Mouse (Mus musculus) urinary bladder, postnatal 25 days (tissue): ENCODE results near the gene Elavl1.
A peak's percentile ranks its signal among the peaks of the same experiment; 100 is the strongest.
"Not testable (repeated sequence)": the region's sequence is repeated elsewhere in the genome, so short reads cannot be mapped to it uniquely, and the experiment has no call there.

Source experiments
- DNase-seq: peaks from one replicate; pipeline ENCODE4 v3.0.0; 2022; ENCODE audit warnings: low spot score

Gene Elavl1

DNA sequence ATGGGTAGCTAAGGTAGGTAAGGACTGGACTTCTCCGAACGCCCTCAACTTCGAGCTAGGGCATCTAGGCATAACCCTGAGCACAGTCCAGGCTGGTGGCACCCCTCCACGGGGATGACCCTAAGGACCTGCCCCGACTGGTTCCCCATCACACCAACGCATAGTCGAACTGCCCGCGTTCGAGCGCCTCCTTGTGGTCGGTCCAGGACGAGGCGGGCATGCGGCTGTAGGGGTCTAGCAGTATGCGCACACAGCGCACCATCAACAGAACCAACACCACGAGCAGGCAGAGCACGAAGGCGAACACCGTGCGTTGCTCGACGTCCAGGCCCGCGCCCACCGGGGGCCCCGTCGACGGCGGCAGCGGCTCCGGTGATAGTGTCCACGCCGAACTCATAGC is 67.0 kb downstream of the Elavl1 start:
- DNase-seq, result peak; percentile 70

DNA sequence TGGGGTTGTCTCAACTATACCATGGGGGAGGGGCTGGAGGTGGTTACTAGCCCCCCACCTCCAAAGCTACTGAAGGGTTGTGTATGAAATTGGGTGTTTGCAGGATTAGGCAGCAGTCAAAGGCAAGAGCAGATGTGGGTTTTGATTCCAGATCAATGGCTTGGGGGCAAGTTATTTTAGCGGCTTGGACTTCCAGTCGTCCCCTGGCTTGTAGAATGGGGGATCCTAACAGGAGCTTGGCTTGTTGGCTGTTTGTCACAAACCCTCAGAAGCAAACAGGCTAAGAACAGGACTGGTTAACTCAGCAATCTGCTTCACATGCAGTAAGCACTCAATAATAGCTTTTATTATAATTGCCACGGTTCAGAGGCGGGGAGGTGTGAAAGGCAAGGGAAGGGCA is 67.9 kb downstream of the Elavl1 start:
- DNase-seq, result no peak

DNA sequence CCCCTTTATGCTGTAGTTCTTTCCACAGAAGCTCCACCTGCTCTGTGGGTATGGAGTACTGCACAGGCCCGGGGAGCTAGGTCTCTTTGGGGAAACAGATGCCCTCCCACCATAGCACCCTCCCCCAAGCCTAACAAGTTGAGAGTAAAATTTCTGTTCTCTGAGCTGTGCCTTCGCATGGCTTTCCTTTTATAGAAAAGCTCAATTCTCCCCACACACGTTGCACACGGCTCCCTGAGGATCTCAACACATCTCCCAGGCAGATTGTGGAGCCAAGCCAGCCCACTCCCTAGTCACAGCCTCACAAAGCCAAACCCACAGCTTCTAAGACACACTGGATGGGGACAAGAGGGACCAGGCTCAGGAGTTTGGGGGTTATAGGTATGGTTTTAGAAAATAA is 68.3 kb downstream of the Elavl1 start:
- DNase-seq, result no peak

DNA sequence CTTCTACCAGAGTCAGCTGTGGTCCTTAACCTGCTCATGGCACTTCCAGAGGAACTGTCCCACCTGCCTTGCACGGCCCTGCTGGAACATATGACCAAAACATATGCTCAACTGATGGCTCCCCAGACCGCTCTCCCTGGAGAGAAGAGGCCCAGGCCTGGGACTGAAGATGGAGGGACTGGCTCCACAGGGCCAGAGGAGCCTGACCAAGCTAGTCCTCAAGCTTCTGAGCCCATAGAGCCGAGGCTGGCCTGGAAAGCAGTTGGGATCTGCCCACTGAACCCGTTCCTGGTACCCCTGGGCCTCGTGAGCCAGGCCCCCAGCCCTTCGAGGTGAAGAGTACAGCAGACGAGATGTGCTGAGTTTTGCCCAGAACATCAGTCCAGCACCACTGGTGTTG is 69.7 kb downstream of the Elavl1 start:
- DNase-seq, result not testable (repeated sequence)

DNA sequence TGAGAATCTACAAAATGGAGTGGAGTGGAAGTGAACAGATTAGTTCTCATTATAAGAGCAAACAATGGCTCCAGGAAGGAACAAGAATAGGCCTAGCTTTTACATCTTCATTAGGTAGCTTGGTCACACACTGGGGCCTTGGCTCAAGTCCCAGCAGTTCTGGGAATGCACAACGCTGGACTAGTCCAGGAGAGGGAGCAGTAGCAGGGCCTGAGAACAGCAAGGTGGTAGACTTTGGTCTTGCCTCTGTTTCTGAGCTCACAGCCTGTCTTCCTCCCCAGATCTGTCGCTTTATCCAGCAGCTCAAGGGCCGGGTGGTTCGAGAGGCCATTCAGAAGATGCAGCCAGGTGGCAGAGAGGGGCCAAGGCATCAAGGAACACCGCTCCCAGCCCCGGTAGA is 71.2 kb downstream of the Elavl1 start:
- no peak for DNase-seq

DNA sequence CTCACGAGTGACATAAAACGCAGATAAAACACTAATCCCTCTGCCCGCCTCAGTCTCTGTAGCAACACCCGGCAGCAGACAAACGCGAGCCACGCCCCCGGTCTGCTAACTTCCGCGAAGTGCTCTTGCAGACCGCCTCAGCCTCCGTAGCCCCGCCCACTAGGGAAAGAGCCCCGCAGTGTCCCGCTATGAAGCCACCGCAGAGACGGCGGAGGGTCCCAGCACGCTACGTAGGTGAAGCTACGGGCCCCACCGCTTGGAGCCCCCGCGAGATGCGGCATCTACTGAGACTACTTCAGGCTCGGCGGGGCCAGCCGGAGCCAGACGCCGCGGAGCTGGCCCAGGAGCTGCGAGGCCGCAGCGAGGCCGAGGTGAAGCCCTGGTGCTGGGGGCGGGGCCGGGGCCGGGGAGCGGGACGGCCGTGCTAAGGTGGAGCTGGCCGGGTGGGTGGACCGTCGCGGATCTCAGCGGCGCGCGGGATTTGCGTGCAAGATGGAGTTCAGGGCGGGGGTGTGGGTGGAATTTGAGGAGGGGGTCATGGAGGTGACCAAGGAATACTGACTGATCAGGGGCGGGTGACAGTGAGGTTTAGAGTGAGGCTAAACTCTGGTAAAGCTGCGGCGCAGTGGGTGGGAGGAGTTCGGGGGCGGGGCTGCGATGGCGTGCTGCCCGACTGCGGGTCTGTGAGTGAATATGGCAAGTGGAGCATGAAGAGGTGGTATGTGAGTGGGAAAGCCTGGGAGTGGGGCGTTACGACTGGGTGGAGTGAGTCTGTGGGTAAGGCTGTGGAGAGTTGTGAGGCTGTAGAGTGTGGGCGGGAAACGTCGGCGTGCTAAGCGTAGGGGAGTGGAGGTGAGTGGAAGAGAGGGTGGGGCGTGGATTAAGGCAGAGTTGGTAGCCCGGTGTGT is 72.0 kb downstream of the Elavl1 start, which contains the start of gene Snapc2:
Snapc2 (plus strand) TSS at position 147 of the 908 bp plus-strand sequence.
- peak; percentile 97 for DNase-seq

DNA sequence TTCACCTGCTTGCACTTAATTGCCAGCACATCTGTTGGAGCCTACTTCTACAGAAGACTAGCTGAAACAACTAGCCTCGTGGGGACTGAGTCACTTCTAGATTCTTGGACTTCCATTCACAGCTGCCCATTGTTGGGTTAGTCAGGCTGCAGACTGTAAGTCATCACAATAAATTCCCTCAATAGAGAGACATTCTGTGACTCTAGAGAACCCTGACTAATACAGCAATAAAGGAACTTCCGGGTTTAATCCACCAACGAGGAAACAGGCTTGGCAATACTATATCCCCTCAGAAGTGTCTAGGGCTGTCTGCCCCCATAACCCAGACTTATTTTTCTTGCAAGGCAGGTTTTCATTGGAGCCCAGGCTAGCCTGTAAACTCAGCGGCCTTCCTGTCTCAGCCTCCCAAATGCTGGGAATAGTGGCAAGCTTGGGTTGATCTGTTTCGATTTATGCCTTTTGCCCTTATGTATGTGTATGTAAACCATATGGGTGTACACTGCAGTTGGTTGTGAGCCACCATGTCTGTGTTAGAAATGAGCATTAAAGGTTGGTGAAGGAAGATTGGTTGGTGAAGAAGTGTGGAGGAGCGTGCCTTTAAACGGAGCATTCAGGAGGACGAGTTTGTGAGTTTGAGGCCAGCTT is 73.0 kb downstream of the Elavl1 start:
- DNase-seq, result no peak

DNA sequence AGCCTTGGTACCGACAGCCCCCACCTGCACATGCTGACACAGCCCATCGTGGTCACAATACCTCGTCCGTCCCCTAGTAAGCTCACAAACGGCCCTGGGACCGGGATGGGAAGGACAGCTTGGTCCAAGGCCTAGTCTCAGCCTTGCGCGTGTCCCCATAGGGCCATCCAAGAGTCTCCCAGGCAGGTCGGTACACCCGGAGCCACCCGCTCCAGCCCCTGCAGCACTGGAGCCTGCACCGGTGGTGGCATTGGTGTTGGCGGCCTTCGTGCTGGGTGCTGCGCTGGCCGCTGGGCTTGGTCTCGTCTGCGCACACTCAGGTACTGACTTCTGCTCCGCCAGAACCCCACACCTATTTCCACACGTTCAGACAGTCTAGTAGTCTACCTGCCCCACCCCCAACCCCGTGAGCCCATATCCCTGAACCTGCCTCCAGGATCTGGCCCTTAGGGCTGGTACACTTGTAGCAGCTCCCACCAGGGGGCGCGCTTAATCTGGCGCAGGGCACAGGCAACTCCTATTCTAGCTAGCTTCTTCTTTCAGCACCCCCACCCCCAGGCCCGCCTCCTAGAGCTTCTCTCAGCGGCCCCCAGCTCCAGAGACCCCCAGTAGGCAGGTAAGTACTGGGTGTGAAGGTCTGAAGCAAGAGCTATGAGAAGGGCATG is 74.8 kb downstream of the Elavl1 start:
- DNase-seq, result peak; percentile 86

DNA sequence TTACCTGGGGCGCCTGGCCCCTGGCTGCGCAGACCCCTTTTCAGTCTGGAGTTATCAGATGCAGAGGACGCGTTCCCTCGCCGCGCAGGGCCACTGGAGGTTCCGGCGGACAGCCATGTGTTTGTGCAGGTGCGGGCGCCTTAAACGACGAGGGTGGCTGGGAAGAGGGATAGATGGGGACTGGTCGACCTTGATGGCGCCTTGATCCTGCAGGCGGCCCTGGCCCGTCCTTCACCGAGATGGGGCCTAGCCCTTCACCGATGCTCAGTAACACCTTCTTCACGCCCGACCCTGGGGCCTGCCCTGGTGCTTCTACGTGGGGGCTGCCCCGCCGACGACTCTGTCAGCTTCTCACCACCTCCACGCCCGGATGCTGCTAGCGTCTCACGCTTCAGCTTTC is 76.0 kb downstream of the Elavl1 start:
- DNase-seq, result no peak

DNA sequence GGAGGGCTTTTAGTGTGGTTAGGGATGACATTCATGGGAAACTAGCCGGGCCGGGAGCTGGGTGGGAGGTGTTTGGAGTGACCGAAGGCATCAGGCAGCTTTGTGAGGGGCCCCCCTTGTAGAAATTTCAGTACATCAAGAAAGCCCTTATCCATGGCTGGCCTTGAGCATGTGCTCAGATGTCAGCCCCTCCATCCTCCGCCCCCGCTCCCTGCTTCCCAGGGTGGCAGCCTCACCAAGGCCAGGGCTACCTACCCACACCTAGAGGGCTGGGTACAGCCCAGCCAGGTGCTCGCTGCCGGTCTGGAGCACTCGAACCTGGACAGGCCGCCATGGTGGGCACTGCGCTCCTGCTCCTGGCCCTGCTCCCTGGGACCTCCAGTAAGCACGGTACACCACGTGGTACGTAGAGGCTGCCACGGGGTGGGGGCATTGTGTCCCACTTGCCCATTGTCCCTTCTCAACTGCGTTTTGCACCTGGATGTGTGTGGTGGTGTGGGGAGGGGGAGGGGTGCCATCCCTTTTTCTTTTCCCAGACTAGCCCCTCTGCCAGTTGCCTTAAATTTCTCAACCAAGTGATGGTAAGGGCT is 77.2 kb downstream of the Elavl1 start, which contains the start of gene Tgfbr3l:
Tgfbr3l (plus strand) TSS at position 264 of the 590 bp plus-strand sequence.
- no peak for DNase-seq

DNA sequence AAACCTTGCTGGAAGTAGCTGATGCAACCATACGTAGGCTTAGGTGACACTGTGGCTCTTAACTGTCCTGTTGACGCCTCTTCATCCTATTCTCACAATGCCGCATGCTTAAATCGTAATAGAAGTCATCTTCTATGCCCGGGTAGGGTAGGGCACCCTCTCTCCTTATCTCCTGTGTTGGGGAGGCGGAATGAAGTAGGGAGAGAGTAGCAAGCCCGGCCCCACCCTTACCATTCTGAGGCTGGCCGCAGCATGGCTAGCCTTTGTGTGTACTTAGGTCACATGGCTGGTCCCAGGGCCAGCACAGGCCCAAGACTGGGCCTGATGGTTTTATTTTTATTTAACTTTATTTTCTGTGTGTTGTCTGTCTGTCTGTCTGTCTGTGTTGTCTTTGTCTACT is 78.0 kb downstream of the Elavl1 start:
- no peak for DNase-seq

DNA sequence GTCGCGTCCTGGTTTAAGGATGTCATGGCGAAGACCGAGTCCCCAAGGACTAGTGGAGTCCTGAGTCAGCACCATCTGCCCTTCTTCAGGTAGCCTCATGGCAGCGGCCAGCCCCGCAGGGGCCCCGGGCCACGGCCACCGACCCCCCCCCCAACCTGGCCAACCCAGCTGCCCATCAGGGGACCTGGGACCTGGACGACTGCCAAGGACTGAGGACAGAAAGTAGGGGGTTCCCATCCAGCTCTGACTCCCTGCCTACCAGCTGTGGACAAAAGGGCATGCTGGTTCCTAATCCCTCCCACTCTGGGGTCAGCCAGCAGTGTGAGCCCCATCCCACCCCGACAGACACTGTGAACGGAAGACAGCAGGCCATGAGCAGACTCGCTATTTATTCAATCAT is 79.5 kb downstream of the Elavl1 start:
- no peak for DNase-seq

DNA sequence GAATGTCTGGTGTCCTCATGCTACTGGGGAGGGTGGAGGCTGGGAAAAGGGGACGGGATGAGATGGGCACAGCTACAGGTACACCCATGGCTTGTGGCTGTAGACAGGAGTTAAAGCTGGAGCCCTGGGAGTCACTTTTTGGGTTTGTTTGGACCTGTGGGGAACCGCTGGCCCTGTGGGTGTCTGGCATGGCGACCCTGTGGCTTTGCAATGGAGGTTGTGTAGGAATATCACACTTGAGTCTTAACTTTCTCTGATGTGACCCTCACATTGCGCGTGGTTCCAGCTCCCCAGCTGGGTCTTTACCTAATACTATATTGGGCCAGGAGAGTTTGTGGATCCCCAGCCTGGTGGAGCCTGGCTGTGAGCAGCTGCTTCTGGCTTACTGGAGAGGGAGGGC is 80.2 kb downstream of the Elavl1 start:
- no peak for DNase-seq

DNA sequence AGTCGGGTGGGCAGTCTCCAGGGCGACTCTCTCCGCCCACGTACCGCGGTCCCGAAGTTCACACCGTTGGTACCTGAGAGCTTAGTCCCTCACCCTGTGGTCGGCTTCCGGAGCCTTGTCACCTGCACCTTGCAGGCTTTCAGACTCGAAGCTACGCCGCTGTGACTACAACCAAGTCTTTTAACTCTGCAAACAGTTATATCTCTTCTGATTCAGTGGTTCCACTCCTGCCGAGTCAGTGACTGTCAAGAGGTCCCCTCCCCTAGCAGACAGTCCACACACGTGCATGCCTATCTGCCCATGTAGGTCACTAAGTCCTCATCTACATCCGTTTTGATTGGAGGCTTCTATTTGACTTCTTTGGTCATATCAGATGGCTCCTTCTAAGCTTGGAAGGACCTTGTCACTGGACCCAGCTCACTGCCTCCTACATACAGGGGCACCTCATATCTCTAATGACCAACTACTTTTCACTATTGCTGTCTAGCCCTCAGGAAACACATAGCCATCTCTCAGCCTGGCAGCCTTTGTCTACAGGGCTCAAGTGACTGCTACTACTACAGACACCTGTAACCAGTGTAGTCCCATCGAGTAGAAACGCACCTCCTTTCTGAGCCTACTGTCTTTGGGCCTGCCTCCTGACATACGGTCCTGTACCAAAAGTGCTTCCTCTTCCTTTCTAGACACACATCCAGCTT is 85.9 kb downstream of the Elavl1 start:
- no peak for DNase-seq

DNA sequence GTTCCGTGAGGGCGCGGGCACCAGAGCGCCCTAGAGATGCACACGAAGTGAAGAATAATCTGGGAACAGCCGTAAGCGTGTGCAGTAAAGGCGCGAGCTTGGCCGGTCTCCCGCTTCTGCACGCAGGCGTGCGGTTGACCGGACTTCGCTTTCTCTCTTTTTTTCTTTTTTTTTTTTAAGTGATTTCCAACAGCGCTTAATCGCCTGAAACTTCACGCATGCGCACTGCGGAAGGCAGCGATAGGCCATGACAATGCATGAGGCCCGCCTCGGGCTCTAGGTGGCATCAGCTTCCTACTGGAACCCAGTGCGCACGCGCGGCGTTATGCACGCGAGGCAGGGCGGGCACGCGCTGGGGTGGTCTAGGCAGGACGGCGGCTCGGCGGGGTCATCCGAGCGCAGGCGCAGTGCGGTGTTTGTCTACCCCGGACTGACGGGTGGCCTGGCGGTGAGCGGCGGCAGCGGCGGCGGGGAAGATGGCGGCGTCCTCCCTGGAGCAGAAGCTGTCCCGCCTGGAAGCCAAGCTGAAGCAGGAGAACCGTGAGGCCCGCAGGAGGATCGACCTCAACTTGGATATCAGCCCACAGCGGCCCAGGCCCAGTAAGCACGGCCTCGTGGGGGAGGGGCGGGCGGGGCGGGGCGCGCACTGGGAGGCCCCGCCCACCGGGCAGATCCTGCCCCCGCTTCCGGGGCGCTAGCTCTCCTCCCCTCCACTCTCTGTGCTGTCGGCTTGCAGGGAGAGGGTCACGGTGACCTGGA is 86.6 kb downstream of the Elavl1 start, which contains the start of the genes Map2k7 and Gm49320:
Map2k7 (plus strand) TSS at position 307 of the 759 bp plus-strand sequence.
Gm49320 (plus strand) TSS at position 432 of the 759 bp plus-strand sequence.
- DNase-seq, result peak; percentile 100

DNA sequence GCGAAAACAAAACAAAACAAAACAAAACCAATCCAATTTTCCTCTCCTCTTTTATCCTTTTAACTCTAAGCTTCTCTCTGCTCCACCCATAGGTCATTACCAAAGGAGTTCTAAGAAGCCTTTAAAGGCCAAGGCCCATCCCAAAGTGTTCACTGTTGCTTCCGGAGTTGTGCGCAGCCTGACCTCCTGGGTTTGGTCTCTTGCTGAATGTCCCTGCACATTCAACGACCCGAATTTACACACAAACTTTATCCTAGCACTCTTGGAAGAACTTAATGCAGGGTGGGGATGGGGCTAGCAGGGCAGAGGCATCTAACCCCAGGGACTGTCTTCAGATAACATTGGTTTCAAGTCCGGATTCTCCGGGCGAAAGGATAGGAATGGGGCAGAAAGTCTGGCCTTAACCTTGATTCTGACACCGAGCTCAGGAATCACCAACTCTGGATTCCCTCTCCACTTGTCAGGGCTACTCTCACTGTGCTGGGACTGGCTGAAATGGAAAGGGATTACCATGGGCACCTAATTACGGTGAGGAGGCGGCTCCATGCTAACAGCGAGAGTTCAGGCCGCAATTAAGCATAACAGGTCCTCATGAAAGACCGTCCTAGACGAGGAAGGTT is 87.3 kb downstream of the Elavl1 start:
- peak; percentile 36 for DNase-seq
